Mouse (Mus musculus) lung, postnatal 0 days (tissue): Measurements from ENCODE around the gene Dnajb6.

Experiments used
- CTCF ChIP-seq: IDR thresholded peaks from 2 replicates; pipeline ENCODE4 v1.5.1; 2016; ENCODE audit warnings: antibody characterized with exemption, mild to moderate bottlenecking
- EP300 ChIP-seq: IDR thresholded peaks from 2 replicates; pipeline ENCODE4 v1.6.1; 2016; ENCODE audit warnings: antibody characterized with exemption, mild to moderate bottlenecking, control low read depth

DNA sequence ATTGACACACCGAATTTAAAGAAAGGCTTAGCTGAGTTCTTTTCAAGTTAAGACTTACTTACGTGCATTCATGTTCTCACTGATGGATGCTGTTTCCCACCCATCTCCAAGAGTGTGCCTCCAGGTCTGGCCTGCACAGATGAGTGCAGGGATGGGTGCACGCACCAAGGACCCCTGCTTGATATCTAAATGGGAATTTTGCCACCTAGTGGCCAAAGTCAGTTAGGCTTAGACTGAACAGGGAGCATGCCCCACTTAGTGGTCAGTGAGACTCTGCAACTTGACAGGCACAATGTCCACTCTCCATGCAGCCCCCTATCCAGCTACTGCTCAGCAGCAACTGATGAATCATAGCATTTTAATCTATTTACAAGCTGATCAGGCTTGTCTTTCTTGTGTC, 47.8 kb upstream of the Dnajb6 start:
- peak; percentile 86 for TF ChIP-seq CTCF
- TF ChIP-seq EP300: no peak
